Mouse (Mus musculus): Measurements from ENCODE around the gene Cd4. TPM values are rescaled to one million over a fixed set of nuclear protein-coding genes. Genes with fewer than 3 reads are reported as not detected.
A peak's percentile ranks its signal among the peaks of the same experiment; 100 is the strongest.

Cd4 gene
- polyA plus RNA-seq, 1 experiment from 2014 or later, result 0.09 TPM

- Histone ChIP-seq H3K4me1 (peaks cover 52% of the 10 kb centered on the region), H3K9me3 (no peaks in the 10 kb centered on the region), H3K36me3 (peaks cover 20% of the 10 kb centered on the region), H3K4me3 (peak overlapping the region; percentile 93; the same call in 1 of the 2 replicates), H3K27me3 (peaks cover 17% of the 10 kb centered on the region), H3K9ac (no peak overlapping the region), H3K27ac (0 out of 2 replicates have a peak overlapping the region, but pooled peaks have one; percentile 1), H3K4me2 (replicated peaks) (peak overlapping the region; percentile 99)
- ATAC-seq (ENCODE audit: insufficient number of reproducible peaks, insufficient read depth, low FRiP score, low TSS enrichment), result no peak
- 85% methylated on average over 7 of the region's 7 CpGs for whole genome bisulfite sequencing
Observed at GRCm38 (mm10) chr6:124914511-124914910, 26.5 kb upstream of the Cd4 start.

- 0 out of 2 replicates have a peak overlapping the region, but pooled peaks have one; percentile 99 for H3K4me2 ChIP-seq (replicated peaks)
Observed at GRCm38 (mm10) chr6:124913721-124914285, 25.8 kb upstream of the Cd4 start.

DNA sequence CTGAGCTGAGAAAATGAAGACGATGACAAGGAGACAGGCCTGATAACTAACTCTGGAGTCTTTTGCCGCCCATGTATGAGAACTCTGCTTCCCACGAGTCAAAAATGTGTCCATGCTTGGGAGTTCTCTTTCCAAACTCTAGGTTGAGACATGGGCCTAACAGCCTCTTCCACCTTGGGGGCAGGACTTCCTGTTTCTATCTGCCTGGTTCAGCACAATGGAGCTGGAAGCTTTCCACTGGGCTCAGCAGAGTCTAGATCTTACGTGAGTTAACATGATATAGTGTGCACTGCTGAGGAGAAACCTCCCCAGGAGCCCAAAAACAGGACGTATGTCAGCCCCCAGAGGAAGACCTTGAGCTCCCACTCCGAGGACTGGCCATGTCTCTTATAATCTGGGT is 25.2 kb upstream of the Cd4 start:
- Histone ChIP-seq H3K36me3 (peaks cover 20% of the 10 kb centered on the region), H3K27me3 (peaks cover 22% of the 10 kb centered on the region), H3K4me3 (no peak overlapping the region), H3K4me2 (replicated peaks) (no peak overlapping the region), H3K9ac (no peak overlapping the region), H3K9me3 (no peaks in the 10 kb centered on the region), H3K4me1 (peaks cover 41% of the 10 kb centered on the region), H3K27ac (no peak overlapping the region)
- 67% methylated on average over 6 of the region's 6 CpGs for WGBS
- no peak for ATAC-seq (ENCODE audit: insufficient number of reproducible peaks, insufficient read depth, low FRiP score, low TSS enrichment)

More at GRCm38 (mm10) chr6:124913721-124914285, 25.8 kb upstream of the Cd4 start:
- ATAC-seq (ENCODE audit: insufficient number of reproducible peaks, insufficient read depth, low FRiP score, low TSS enrichment), result no peak
- Histone ChIP-seq H3K9me3 (no peaks in the 10 kb centered on the region), H3K4me3 (no peak overlapping the region), H3K27me3 (peaks cover 18% of the 10 kb centered on the region), H3K27ac (no peak overlapping the region), H3K9ac (no peak overlapping the region; the same call in 1 of the 2 replicates), H3K36me3 (peaks cover 20% of the 10 kb centered on the region), H3K4me1 (peaks cover 47% of the 10 kb centered on the region)
- 52% methylated on average over 14 of the region's 14 CpGs for WGBS

DNA sequence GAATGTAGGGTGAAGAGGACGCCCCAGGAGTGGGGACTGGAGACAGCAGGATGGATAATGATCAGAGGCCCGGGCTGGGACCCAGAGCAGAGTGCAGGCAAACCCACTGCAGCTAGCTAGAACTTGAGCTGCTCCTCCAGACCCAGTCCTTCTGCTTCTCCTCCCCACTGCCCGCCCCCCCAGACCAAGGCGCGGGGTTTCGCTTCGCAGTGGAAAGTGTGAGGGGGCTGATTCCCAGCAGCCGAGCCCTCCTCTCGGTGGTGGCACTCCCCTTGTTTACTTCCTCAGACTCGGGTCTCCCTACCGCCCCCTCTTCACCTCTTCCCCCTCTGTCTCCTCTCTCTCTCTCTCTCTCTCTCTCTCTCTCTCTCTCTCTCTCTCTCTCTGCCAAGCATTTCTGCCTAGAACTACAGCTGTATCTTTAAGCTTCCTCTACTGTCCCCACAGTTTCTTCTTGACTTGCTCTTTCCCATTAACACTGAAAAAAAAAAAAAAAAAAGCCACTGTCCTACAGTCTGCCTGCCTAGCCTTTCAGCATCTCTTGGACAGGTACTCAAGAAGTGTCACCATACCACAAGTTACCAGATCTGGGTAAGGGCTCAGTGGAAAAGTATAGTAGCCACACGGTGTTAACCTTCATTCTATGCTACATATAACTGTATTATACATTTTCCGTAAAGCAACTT is 23.7 kb upstream of the Cd4 start, which contains the start of gene Lag3:
Gene Lag3 (minus strand): TSS at position 173 of the 686 bp plus-strand sequence.
- Histone ChIP-seq H3K9ac (peak within 1 kb of the TSS; percentile 31; the same call in 1 of the 2 replicates), H3K36me3 (peaks cover 20% of the 10 kb centered on the region), H3K4me1 (peaks cover 39% of the 10 kb centered on the region), H3K4me2 (replicated peaks) (peak within 1 kb of the TSS; percentile 24), H3K27me3 (peaks cover 22% of the 10 kb centered on the region), H3K9me3 (no peaks in the 10 kb centered on the region), H3K4me3 (no peak within 1 kb of the TSS), H3K27ac (no peak within 1 kb of the TSS)
- ATAC-seq (ENCODE audit: insufficient number of reproducible peaks, insufficient read depth, low FRiP score, low TSS enrichment), result no peak
- 16% methylated on average over 12 of the region's 13 CpGs for WGBS

- Histone ChIP-seq H3K4me3 (0 out of 2 replicates have a peak overlapping the region, but pooled peaks have one; percentile 12), H3K9ac (peak overlapping the region; percentile 46), H3K4me2 (replicated peaks) (peak overlapping the region; percentile 46), H3K27me3 (peaks cover 22% of the 10 kb centered on the region), H3K9me3 (no peaks in the 10 kb centered on the region), H3K36me3 (peaks cover 20% of the 10 kb centered on the region), H3K27ac (no peak overlapping the region), H3K4me1 (peaks cover 31% of the 10 kb centered on the region)
- ATAC-seq (ENCODE audit: insufficient number of reproducible peaks, insufficient read depth, low FRiP score, low TSS enrichment), result no peak
- WGBS, result 2% methylated on average over 31 of the region's 32 CpGs
Observed at GRCm38 (mm10) chr6:124910032-124910431, 22.0 kb upstream of the Cd4 start.

- no peak overlapping the region for H3K9ac ChIP-seq
- no peaks in the 10 kb centered on the region for H3K9me3 ChIP-seq
- H3K4me2 ChIP-seq (replicated peaks), result no peak overlapping the region
- peaks cover 31% of the 10 kb centered on the region for H3K4me1 ChIP-seq
- no peak overlapping the region for H3K4me3 ChIP-seq
- H3K27me3 ChIP-seq, result peaks cover 22% of the 10 kb centered on the region
- no peak overlapping the region for H3K27ac ChIP-seq
- H3K36me3 ChIP-seq, result no peaks in the 10 kb centered on the region
- no peak for ATAC-seq (ENCODE audit: insufficient number of reproducible peaks, insufficient read depth, low FRiP score, low TSS enrichment)
- 78% methylated on average over 1 of the region's 1 CpGs for WGBS
Observed at GRCm38 (mm10) chr6:124907767-124908166, 19.7 kb upstream of the Cd4 start.

- no peak for ATAC-seq (ENCODE audit: insufficient number of reproducible peaks, insufficient read depth, low FRiP score, low TSS enrichment)
- peak overlapping the region; percentile 98 for H3K27ac ChIP-seq
- peak overlapping the region; percentile 71 for H3K4me2 ChIP-seq (replicated peaks)
- peaks cover 18% of the 10 kb centered on the region for H3K4me1 ChIP-seq
- peak overlapping the region; percentile 49 for H3K4me3 ChIP-seq
- H3K27me3 ChIP-seq, result peaks cover 12% of the 10 kb centered on the region; the same call in 1 of the 2 replicates
- H3K36me3 ChIP-seq, result no peaks in the 10 kb centered on the region
- WGBS, result 28% methylated on average over 14 of the region's 16 CpGs
- H3K9ac ChIP-seq, result peak overlapping the region; percentile 66
- H3K9me3 ChIP-seq, result no peaks in the 10 kb centered on the region
Observed at GRCm38 (mm10) chr6:124904991-124905860, 17.2 kb upstream of the Cd4 start.

- Histone ChIP-seq H3K4me3 (peak overlapping the region; percentile 49), H3K4me2 (replicated peaks) (peak overlapping the region; percentile 71), H3K9ac (peak overlapping the region; percentile 66), H3K27ac (peak overlapping the region; percentile 98), H3K36me3 (no peaks in the 10 kb centered on the region), H3K9me3 (no peaks in the 10 kb centered on the region), H3K27me3 (peaks cover 4% of the 10 kb centered on the region; the same call in 1 of the 2 replicates), H3K4me1 (peaks cover 11% of the 10 kb centered on the region)
- WGBS, result 9% methylated on average over 24 of the region's 24 CpGs
- peak; percentile 48 for ATAC-seq (ENCODE audit: insufficient number of reproducible peaks, insufficient read depth, low FRiP score, low TSS enrichment)
Observed at GRCm38 (mm10) chr6:124904161-124904981, 16.4 kb upstream of the Cd4 start.

- Histone ChIP-seq H3K9ac (peak overlapping the region; percentile 66), H3K27ac (peak overlapping the region; percentile 98), H3K9me3 (no peaks in the 10 kb centered on the region), H3K36me3 (no peaks in the 10 kb centered on the region), H3K4me2 (replicated peaks) (peak overlapping the region; percentile 71), H3K4me3 (peak overlapping the region; percentile 49), H3K27me3 (peaks cover 4% of the 10 kb centered on the region; the same call in 1 of the 2 replicates), H3K4me1 (peaks cover 11% of the 10 kb centered on the region)
- WGBS, result under 1% methylated on average over 23 of the region's 23 CpGs
- ATAC-seq (ENCODE audit: insufficient number of reproducible peaks, insufficient read depth, low FRiP score, low TSS enrichment), result peak; percentile 73
Observed at GRCm38 (mm10) chr6:124903580-124904151, 15.6 kb upstream of the Cd4 start.

DNA sequence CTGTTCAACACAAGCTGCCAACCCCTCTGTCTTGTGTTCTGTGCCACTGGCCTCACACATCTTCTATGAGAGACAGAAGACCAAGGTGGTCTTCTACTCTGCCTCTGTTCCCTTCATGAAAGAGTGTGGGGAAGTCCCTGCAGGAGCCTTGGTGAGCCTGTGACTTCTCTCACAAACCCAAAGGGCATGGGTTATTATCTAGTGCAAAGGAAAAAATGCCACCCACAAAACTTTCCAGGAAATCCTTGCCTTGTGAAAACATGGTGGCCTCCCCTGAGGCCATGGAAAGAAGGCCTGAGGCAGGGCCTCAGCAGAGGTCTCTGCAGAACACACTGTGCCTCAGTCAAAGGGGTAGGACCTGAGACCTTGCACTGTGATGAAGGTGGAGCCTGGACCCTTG is 13.8 kb upstream of the Cd4 start:
- Histone ChIP-seq H3K36me3 (no peaks in the 10 kb centered on the region), H3K9ac (no peak overlapping the region), H3K9me3 (no peaks in the 10 kb centered on the region), H3K4me2 (replicated peaks) (no peak overlapping the region), H3K27ac (no peak overlapping the region), H3K4me3 (no peak overlapping the region), H3K4me1 (peaks cover 11% of the 10 kb centered on the region), H3K27me3 (no peaks in the 10 kb centered on the region)
- ATAC-seq (ENCODE audit: insufficient number of reproducible peaks, insufficient read depth, low FRiP score, low TSS enrichment), result no peak

Measured in embryonic facial prominence, embryonic 12.5 days (tissue).